Mouse (Mus musculus) olfactory bulb, adult 2 months (tissue): ENCODE measurements around the gene Prkcb. TPM values are rescaled to one million over a fixed set of nuclear protein-coding genes. Genes with fewer than 3 reads are reported as not detected.

Source experiments
- H3K27ac ChIP-seq: fragments of 200-500 bp; 2 replicates; pipeline ENCODE4 v1.5.1; 2012; ENCODE audit warnings: low read depth, low read length; ENCODE audit not compliant: insufficient read depth
- H3K4me1 ChIP-seq: fragments of 200-500 bp; 2 replicates; pipeline ENCODE4 v1.6.1; 2012; ENCODE audit warnings: low read length; ENCODE audit not compliant: control insufficient read depth, insufficient read depth
- H3K4me3 ChIP-seq: fragments of 200-500 bp; 2 replicates; pipeline ENCODE4 v1.5.1; 2012; ENCODE audit warnings: mild to moderate bottlenecking, low read depth, low read length, moderate library complexity; ENCODE audit not compliant: insufficient read depth
- CTCF ChIP-seq: fragments of 200-500 bp; IDR thresholded peaks from 2 replicates; pipeline ENCODE4 v1.5.1; 2012; ENCODE audit warnings: low read depth, mild to moderate bottlenecking, low read length, moderate library complexity; ENCODE audit not compliant: insufficient read depth
- POLR2A ChIP-seq: fragments of 200-500 bp; IDR thresholded peaks from 2 replicates; pipeline ENCODE4 v1.6.1; 2012; ENCODE audit warnings: mild to moderate bottlenecking, low read depth, low read length, moderate library complexity; ENCODE audit not compliant: insufficient read depth
- WGBS: fragments of 180-500 bp; shearing (Covaris S2); methylation state at CpG from one replicate; pipeline ENCODE4 v1.1.7; 2018; 5-methylcytosine and 5-hydroxymethylcytosine counted together
- polyA plus RNA-seq: library from polyadenylated mRNA; stranded (reverse); fragments of >200 nt; gene quantifications from 2 replicates; pipeline ENCODE4 v1.2.4, GENCODE M21; 2012; ENCODE audit warnings: low replicate concordance; ENCODE audit not compliant: missing spikeins, insufficient read depth, insufficient read length

The Prkcb gene
- polyA plus RNA-seq, 1 experiment = 694 TPM

DNA sequence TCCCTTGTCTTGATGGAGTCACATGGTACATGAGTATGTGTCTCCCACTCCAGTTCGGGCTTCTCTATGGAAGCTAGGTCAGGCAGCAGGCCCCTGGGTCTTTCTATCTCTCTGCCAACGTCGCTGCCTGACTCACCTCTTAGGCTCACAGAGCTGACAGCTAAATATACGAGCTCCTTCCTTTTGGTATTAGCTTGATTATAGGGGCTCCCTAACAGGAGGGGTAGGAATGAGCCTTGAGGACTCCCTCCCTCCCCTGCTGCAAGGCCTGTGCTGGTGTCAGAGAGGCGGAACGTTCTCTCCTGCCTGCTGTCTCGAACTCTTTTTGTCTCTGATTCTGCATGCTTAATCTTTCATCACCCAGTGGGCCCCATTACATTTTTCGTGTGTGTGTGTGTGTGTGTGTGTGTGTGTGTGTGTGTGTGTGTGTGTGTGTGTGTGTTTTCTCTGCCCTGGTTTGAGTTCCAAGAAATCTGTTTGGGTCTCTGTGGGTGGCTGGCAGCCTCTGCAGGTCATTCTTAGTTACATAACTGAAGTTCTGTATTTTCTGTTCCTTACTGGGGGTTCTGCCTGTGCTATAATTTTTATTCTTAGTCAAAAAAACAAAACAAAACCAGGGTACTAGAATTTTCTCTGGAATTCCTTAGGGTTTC, 33.6 kb downstream of the Prkcb start:
- 21% methylated on average over 8 of the region's 8 CpGs for WGBS
- no peak overlapping the region for H3K4me3 ChIP-seq
- TF ChIP-seq POLR2A = no peak
- no peak for TF ChIP-seq CTCF
- H3K4me1 ChIP-seq = peaks cover 7% of the 10 kb centered on the region
- peak overlapping the region; percentile 20; the same call in 1 of the 2 replicates for H3K27ac ChIP-seq

GRCm38 (mm10) chr7:122327942-122328341, 39.4 kb downstream of the Prkcb start:
- Histone ChIP-seq H3K4me3 (no peak overlapping the region), H3K4me1 (peaks cover 3% of the 10 kb centered on the region; the same call in 1 of the 2 replicates), H3K27ac (no peak overlapping the region)
- TF ChIP-seq POLR2A (no peak), CTCF (no peak)
- 97% methylated on average over 3 of the region's 3 CpGs for WGBS

DNA sequence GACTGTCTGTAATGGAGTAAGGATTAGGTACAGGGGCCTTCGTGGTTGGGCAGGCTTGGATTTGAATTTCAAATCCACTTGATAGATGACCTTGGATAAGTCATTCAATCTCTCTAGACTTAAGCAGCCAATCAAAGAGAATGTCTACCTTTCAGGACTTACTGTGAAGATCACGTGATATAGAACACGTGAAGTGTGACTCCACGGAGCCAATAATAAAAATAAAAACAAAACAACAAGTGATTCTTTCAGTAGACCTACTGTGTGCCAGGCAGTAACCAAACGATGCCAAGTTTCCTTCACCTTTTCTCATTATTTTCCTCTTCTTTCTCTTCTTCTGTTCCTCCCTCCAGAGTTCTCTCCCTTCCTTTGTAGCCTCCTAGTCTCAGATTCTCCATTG, 39.9 kb downstream of the Prkcb start:
- 94% methylated on average over 5 of the region's 5 CpGs for WGBS
- Histone ChIP-seq H3K4me1 (peaks cover 3% of the 10 kb centered on the region; the same call in 1 of the 2 replicates), H3K27ac (no peak overlapping the region), H3K4me3 (no peak overlapping the region)
- TF ChIP-seq CTCF = no peak
- TF ChIP-seq POLR2A = no peak

- Histone ChIP-seq H3K4me3 (no peak overlapping the region), H3K27ac (no peak overlapping the region), H3K4me1 (peaks cover 6% of the 10 kb centered on the region)
- 73% methylated on average over 4 of the region's 4 CpGs for WGBS
- TF ChIP-seq POLR2A (no peak), CTCF (no peak)
Observed at GRCm38 (mm10) chr7:122329588-122329987, 41.0 kb downstream of the Prkcb start.

DNA sequence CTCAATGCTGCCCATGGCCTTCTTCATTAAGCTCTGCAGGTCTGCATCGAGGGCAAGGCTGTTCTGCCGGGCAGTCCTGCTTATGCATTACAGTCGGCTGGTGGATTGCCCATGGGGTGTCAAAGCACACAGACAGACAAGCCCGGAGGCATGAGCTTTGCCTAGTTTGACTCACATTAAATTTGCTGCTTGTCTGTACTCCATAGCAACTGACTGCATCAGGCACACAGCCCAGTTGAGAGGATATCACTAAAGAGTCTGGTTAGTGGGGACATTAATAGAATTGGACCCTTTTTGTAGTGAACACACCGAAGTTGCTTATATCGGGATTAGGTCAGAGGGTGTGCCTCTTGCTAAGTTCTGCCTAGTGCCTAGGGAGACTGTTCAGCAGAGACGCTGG, 45.1 kb downstream of the Prkcb start:
- no peak overlapping the region for H3K4me3 ChIP-seq
- H3K4me1 ChIP-seq = peaks cover 9% of the 10 kb centered on the region
- 57% methylated on average over 7 of the region's 7 CpGs for WGBS
- TF ChIP-seq POLR2A (no peak), CTCF (no peak)
- H3K27ac ChIP-seq = no peak overlapping the region

GRCm38 (mm10) chr7:122337302-122337701, 48.8 kb downstream of the Prkcb start:
- WGBS = 90% methylated on average over 3 of the region's 3 CpGs
- Histone ChIP-seq H3K4me3 (no peak overlapping the region), H3K4me1 (peaks cover 12% of the 10 kb centered on the region), H3K27ac (no peak overlapping the region)
- TF ChIP-seq POLR2A = no peak
- no peak for TF ChIP-seq CTCF

DNA sequence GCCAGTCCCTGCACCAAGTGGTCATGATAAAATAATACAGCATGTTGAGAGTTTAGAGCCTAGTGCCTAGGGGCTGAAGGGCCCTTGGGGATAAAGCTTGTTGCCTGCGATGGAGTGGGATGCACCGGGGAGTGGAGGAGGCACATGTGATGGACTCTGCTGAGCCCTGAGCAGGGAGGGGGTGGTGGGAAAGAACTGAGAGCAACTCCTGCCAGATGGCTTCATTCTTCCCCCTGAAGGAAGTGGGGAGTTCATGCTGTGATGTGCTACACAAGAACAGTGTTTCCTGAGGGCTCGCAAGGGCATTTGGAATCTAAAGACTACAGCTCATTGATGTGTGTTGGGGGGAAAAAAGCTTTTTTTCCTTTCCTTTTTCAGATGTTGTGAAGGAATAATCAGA, 49.5 kb downstream of the Prkcb start:
- WGBS = 36% methylated on average over 3 of the region's 3 CpGs
- H3K4me1 ChIP-seq = peaks cover 12% of the 10 kb centered on the region

GRCm38 (mm10) chr7:122339476-122339875, 50.9 kb downstream of the Prkcb start:
- WGBS = 86% methylated on average over 2 of the region's 2 CpGs
- no peak overlapping the region for H3K27ac ChIP-seq

More for the DNA sequence above, 49.5 kb downstream of the Prkcb start:
- TF ChIP-seq CTCF (no peak), POLR2A (no peak)
- Histone ChIP-seq H3K27ac (no peak overlapping the region), H3K4me3 (no peak overlapping the region)

DNA sequence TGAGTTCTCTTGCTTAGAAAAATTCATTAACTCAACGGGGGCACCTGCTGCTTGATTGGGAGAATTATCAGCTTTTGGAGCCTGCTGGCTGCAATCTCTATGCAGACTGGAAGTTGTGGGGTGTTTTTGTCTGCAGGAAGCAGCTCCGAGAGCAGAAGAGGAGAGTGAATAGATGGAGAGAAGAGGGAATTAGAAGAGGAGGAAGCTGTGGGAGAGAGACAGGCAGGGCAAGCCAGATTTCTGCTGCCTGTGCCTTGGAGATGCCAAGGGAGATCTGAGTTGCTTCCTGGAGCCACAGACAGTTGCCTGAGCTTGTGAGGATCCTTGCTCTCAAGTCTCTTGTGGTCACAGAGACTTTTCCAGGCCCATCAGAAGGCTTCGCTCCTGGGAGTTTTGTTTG, 53.3 kb downstream of the Prkcb start:
- 43% methylated on average over 3 of the region's 3 CpGs for WGBS
- Histone ChIP-seq H3K4me1 (peaks cover 17% of the 10 kb centered on the region), H3K27ac (no peak overlapping the region), H3K4me3 (no peak overlapping the region)
- TF ChIP-seq CTCF (no peak), POLR2A (no peak)

More at GRCm38 (mm10) chr7:122339476-122339875, 50.9 kb downstream of the Prkcb start:
- peaks cover 14% of the 10 kb centered on the region for H3K4me1 ChIP-seq
- H3K4me3 ChIP-seq = no peak overlapping the region
- no peak for TF ChIP-seq POLR2A
- TF ChIP-seq CTCF = no peak

GRCm38 (mm10) chr7:122344656-122345055, 56.1 kb downstream of the Prkcb start:
- 33% methylated on average over 7 of the region's 7 CpGs for WGBS
- Histone ChIP-seq H3K4me1 (peaks cover 14% of the 10 kb centered on the region; the same call in 1 of the 2 replicates), H3K27ac (0 out of 2 replicates have a peak overlapping the region, but pooled peaks have one; percentile 5), H3K4me3 (no peak overlapping the region)
- TF ChIP-seq CTCF = no peak
- no peak for TF ChIP-seq POLR2A
